Mouse (Mus musculus): ENCODE measurements at regions not wholly inside any gene's neighbourhood (a gene's known extent, or its start where the extent isn't known, plus 50 kb on each side); places are given as distances from the start of the nearest gene placed in this dataset.

DNA sequence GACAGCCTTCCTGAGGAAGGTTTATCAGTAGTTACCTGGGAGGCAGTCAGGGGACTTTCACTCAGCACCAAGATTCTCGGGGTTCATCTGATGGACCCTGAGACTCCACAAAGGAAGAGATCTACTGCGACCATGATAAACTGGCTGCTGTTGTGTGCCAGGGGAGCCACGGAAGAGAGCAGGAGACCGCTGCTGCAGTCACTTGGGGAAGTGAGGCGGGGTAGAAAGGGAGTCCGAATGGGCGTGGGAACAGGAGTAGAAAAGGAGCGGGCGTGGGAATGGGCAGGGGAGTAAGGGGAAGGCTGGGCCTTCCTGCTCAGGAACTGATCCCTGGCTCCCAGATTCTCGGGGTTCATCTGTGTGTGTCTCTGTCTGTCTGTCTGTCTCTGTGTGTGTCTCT is 276.2 kb upstream of the Rpl38 start:
- H3K4me1 ChIP-seq (ENCODE audit: insufficient read depth, low read length) = no peaks in the 10 kb centered on the region
- no peak overlapping the region for H3K9ac ChIP-seq (replicated peaks; ENCODE audit: low read length)
- H3K4me3 ChIP-seq (ENCODE audit: low read length) = no peak overlapping the region
- no peak for TF ChIP-seq CTCF (IDR thresholded peaks at IDR 0.05; ENCODE audit: low read depth)
- H3K27ac ChIP-seq = no peak overlapping the region
- WGBS = 78% methylated on average over 10 of the region's 10 CpGs
- no peak overlapping the region for H3K4me2 ChIP-seq (ENCODE audit: low read depth, low read length)
- DNase-seq (ENCODE audit: low spot score) = no peak
- ATAC-seq = no peak
- H3K9me3 ChIP-seq (ENCODE audit: low read length) = no peaks in the 10 kb centered on the region
- no peaks in the 10 kb centered on the region for H3K27me3 ChIP-seq (ENCODE audit: insufficient read depth, low read length)
- no peaks in the 10 kb centered on the region for H3K36me3 ChIP-seq (ENCODE audit: insufficient read depth, low read length)

DNA sequence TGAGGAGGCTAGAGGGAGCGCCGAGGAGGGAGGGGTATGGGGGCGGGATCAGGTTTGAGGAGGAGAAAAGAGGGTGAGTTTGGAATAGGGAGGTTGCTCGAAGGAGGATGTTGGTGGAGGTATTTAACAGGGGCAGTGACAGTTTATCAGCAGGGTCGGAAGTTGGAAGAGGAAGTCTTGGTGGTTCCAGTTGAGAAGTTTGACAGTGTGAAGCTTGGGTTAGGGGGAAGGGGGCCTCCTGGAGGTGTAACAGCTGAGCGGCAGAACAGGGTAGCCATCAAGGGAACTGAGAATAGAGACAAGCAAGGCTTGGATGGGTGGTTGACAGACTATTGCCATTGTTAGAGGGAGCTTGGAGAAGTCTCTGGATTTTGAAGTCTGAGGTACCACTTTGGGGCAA is 276.8 kb upstream of the Rpl38 start:
- no peaks in the 10 kb centered on the region for H3K4me1 ChIP-seq (ENCODE audit: insufficient read depth, low read length)
- no peaks in the 10 kb centered on the region for H3K27me3 ChIP-seq (ENCODE audit: insufficient read depth, low read length)
- 76% methylated on average over 6 of the region's 6 CpGs for WGBS
- H3K4me3 ChIP-seq (ENCODE audit: low read length) = no peak overlapping the region
- H3K36me3 ChIP-seq (ENCODE audit: insufficient read depth, low read length) = no peaks in the 10 kb centered on the region
- ATAC-seq = no peak
- DNase-seq (ENCODE audit: low spot score) = no peak
- no peak for TF ChIP-seq CTCF (IDR thresholded peaks at IDR 0.05; ENCODE audit: low read depth)
- H3K4me2 ChIP-seq (ENCODE audit: low read depth, low read length) = no peak overlapping the region
- H3K9me3 ChIP-seq (ENCODE audit: low read length) = no peaks in the 10 kb centered on the region
- no peak overlapping the region for H3K9ac ChIP-seq (replicated peaks; ENCODE audit: low read length)
- H3K27ac ChIP-seq = no peak overlapping the region

DNA sequence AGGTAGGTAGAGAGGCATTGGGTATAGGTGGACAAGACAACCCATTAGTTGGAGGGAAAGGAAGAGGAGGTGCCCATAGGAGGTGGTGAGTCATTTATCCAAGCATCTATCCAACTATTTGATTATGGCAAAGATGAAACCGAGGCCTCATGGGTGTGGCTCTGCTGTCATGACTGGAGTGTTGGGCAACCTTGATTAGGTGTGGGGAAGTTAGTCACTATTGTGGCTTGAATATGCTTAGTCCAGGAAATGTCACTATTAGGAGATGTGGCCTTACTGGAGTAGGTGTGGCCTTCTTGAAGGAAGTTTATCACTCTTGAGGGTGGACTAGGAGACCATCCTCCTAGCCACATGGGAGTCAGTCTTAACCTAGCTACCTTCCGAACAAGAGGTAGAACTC is 281.2 kb upstream of the Rpl38 start:
- Histone ChIP-seq H3K36me3 (ENCODE audit: insufficient read depth, low read length) (no peaks in the 10 kb centered on the region), H3K4me2 (ENCODE audit: low read depth, low read length) (no peak overlapping the region), H3K27me3 (ENCODE audit: insufficient read depth, low read length) (no peaks in the 10 kb centered on the region), H3K9me3 (ENCODE audit: low read length) (no peaks in the 10 kb centered on the region), H3K27ac (no peak overlapping the region), H3K4me1 (ENCODE audit: insufficient read depth, low read length) (no peaks in the 10 kb centered on the region), H3K4me3 (ENCODE audit: low read length) (no peak overlapping the region), H3K9ac (replicated peaks; ENCODE audit: low read length) (no peak overlapping the region)
- DNase-seq (ENCODE audit: low spot score) (no peak), ATAC-seq (no peak)
- WGBS = 92% methylated on average over 2 of the region's 2 CpGs
- TF ChIP-seq CTCF (IDR thresholded peaks at IDR 0.05; ENCODE audit: low read depth) = no peak

DNA sequence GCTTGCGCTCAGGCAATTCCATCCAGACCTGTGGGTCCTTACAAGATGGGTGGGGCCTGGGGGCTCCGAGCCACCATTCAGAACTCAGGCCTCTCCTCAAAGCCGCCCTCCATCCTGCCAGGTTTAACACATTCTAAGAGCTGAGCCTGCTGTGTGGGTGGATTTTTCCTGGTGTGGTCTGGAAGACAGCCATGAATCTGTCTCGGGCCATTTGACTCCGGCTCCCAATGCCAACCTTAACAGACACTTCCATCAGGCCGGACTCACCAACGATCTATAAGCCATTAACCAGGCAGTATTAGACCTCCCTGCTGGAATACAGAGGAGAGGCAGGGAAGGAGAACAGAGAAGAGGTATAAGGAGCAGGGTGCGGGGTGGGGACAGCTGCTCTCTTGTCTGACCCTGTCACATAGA is 288.9 kb upstream of the Rpl38 start:
- H3K4me2 ChIP-seq (ENCODE audit: low read depth, low read length) = no peak overlapping the region
- no peaks in the 10 kb centered on the region for H3K9me3 ChIP-seq (ENCODE audit: low read length)
- 0 out of 2 replicates have a peak, but pooled peaks have one; percentile 21 for ATAC-seq
- no peak overlapping the region for H3K4me3 ChIP-seq (ENCODE audit: low read length)
- no peak overlapping the region for H3K27ac ChIP-seq
- H3K9ac ChIP-seq (replicated peaks; ENCODE audit: low read length) = no peak overlapping the region
- WGBS = 43% methylated on average over 8 of the region's 8 CpGs
- H3K27me3 ChIP-seq (ENCODE audit: insufficient read depth, low read length) = no peaks in the 10 kb centered on the region
- no peaks in the 10 kb centered on the region for H3K36me3 ChIP-seq (ENCODE audit: insufficient read depth, low read length)
- TF ChIP-seq CTCF (IDR thresholded peaks at IDR 0.05; ENCODE audit: low read depth) = no peak
- H3K4me1 ChIP-seq (ENCODE audit: insufficient read depth, low read length) = no peaks in the 10 kb centered on the region
- DNase-seq (ENCODE audit: low spot score) = peak; percentile 52

DNA sequence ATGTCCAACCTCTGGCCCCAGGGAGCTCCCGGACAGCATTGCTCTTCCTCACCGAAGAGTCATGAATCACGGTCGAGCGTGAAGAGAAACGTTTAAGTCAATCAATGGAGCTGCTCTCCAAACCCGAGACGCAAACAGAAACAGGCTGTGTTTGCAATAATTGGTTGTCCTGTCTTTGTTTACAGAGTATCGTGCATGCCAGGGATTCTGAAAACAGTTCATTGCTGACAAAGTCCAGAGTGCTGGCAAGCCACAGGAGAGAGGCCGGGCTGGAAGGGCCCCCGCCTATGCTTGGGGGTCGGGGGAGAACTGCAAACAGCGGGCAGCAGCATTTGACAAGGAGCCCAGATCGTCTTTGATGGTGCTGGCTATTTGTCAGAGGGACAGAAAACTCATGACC is 292.4 kb upstream of the Rpl38 start:
- H3K9ac ChIP-seq (replicated peaks; ENCODE audit: low read length) = no peak overlapping the region
- WGBS = 28% methylated on average over 14 of the region's 14 CpGs
- no peak for TF ChIP-seq CTCF (IDR thresholded peaks at IDR 0.05; ENCODE audit: low read depth)

DNA sequence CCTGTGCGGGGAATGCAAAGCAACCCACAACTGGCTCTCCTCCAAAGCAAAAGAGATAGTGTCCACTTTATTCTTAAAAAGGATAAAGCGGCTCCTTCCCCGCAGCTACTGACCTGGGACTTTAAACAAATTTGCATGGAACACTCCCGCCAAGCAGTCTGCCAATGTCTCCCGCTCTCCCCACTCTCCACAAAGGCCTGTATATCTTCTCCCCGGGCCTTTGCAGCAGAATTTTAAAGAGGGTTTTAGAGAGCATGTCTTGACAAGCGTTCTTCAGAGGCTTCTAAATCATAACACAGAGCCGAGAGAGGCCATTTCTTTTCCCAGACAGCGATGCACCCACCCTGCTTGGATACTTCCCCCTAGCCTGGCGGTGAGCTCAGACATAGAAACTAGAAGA is 297.6 kb upstream of the Rpl38 start:
- 28% methylated on average over 10 of the region's 10 CpGs for WGBS
- TF ChIP-seq CTCF (IDR thresholded peaks at IDR 0.05; ENCODE audit: low read depth) = no peak
- Histone ChIP-seq H3K9me3 (ENCODE audit: low read length) (no peaks in the 10 kb centered on the region), H3K9ac (replicated peaks; ENCODE audit: low read length) (no peak overlapping the region), H3K4me3 (ENCODE audit: low read length) (no peak overlapping the region), H3K27ac (no peak overlapping the region), H3K4me1 (ENCODE audit: insufficient read depth, low read length) (no peaks in the 10 kb centered on the region), H3K27me3 (ENCODE audit: insufficient read depth, low read length) (no peaks in the 10 kb centered on the region), H3K4me2 (ENCODE audit: low read depth, low read length) (0 out of 2 replicates have a peak overlapping the region, but pooled peaks have one; percentile 16), H3K36me3 (ENCODE audit: insufficient read depth, low read length) (no peaks in the 10 kb centered on the region)
- no peak for ATAC-seq
- no peak for DNase-seq (ENCODE audit: low spot score)

More for the DNA sequence above, 292.4 kb upstream of the Rpl38 start:
- Histone ChIP-seq H3K4me3 (ENCODE audit: low read length) (no peak overlapping the region), H3K27ac (no peak overlapping the region), H3K36me3 (ENCODE audit: insufficient read depth, low read length) (no peaks in the 10 kb centered on the region), H3K4me2 (ENCODE audit: low read depth, low read length) (no peak overlapping the region), H3K27me3 (ENCODE audit: insufficient read depth, low read length) (no peaks in the 10 kb centered on the region), H3K9me3 (ENCODE audit: low read length) (no peaks in the 10 kb centered on the region), H3K4me1 (ENCODE audit: insufficient read depth, low read length) (no peaks in the 10 kb centered on the region)
- DNase-seq (ENCODE audit: low spot score) = peak; percentile 45
- peak; percentile 67; the same call in 1 of the 2 replicates for ATAC-seq

DNA sequence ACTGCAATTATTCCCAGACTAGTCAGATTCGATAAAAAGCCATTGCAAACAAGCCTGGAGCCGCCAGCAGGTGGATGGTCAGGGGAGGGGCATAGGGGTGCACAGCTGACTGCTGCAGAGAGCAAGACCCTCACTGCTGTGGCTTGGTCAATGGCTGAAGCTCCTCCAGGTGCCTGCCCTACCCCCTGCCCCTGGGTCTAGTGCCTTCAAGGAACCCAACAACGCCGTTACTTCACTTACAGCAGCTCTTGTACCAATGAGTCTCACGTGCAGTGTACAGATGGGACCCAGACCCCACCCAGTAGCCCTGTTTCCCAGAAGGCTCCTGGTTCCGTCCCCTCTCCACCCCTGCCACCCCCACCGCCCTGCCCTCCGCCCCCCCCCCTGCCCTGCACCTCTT is 300.5 kb upstream of the Rpl38 start:
- TF ChIP-seq CTCF (IDR thresholded peaks at IDR 0.05; ENCODE audit: low read depth) = no peak
- Histone ChIP-seq H3K27ac (no peak overlapping the region), H3K9me3 (ENCODE audit: low read length) (no peaks in the 10 kb centered on the region), H3K36me3 (ENCODE audit: insufficient read depth, low read length) (no peaks in the 10 kb centered on the region), H3K4me2 (ENCODE audit: low read depth, low read length) (no peak overlapping the region), H3K9ac (replicated peaks; ENCODE audit: low read length) (no peak overlapping the region), H3K4me3 (ENCODE audit: low read length) (no peak overlapping the region), H3K4me1 (ENCODE audit: insufficient read depth, low read length) (no peaks in the 10 kb centered on the region), H3K27me3 (ENCODE audit: insufficient read depth, low read length) (no peaks in the 10 kb centered on the region)
- 85% methylated on average over 8 of the region's 8 CpGs for WGBS
- no peak for ATAC-seq
- no peak for DNase-seq (ENCODE audit: low spot score)
